Mouse (Mus musculus) spleen, adult 2 months (tissue): Measurements from ENCODE around the gene Vmn2r20. TPM values are rescaled to one million over a fixed set of nuclear protein-coding genes. Genes with fewer than 3 reads are reported as not detected.
"Not testable (repeated sequence)": the region's sequence is repeated elsewhere in the genome, so short reads cannot be mapped to it uniquely, and the experiment has no call there.

Experiments
- DNase-seq, 2 experiments: peaks; one replicate each; pipeline versions ENCODE4 v3.0.0 to v3.0.0-alpha.2; 2012 to 2021; ENCODE audit warnings: low spot score in 2 of 2, low read depth in 1 of 2
- H3K27ac ChIP-seq: fragments of 200-500 bp; 2 replicates; pipeline ENCODE4 v1.5.1; 2012; ENCODE audit warnings: low read length, inconsistent platforms; ENCODE audit not compliant: insufficient read depth
- H3K27me3 ChIP-seq: fragments of 200-500 bp; 2 replicates; pipeline ENCODE4 v1.6.1; 2012; ENCODE audit warnings: mild to moderate bottlenecking, moderate library complexity, low read length, inconsistent platforms; ENCODE audit not compliant: control insufficient read depth, insufficient read depth
- H3K36me3 ChIP-seq: fragments of 200-500 bp; 2 replicates; pipeline ENCODE4 v1.6.1; 2012; ENCODE audit warnings: mild to moderate bottlenecking, low read length, inconsistent platforms; ENCODE audit not compliant: control insufficient read depth, insufficient read depth
- H3K4me1 ChIP-seq: fragments of 200-500 bp; 2 replicates; pipeline ENCODE4 v1.6.1; 2011; ENCODE audit warnings: inconsistent platforms; ENCODE audit not compliant: control insufficient read depth, insufficient read depth, insufficient read length
- H3K4me3 ChIP-seq: fragments of 200-500 bp; 2 replicates; pipeline ENCODE4 v1.5.1; 2011; ENCODE audit warnings: mild to moderate bottlenecking, inconsistent platforms; ENCODE audit not compliant: insufficient read depth, insufficient read length; ENCODE audit errors: extremely low read depth
- CTCF ChIP-seq: fragments of 200-500 bp; IDR thresholded peaks from 2 replicates; pipeline ENCODE4 v1.5.1; 2011; ENCODE audit warnings: mild to moderate bottlenecking, inconsistent platforms; ENCODE audit not compliant: insufficient read depth, insufficient read length, insufficient replicate concordance; ENCODE audit errors: extremely low read depth
- POLR2A ChIP-seq: fragments of 200-500 bp; IDR thresholded peaks from 2 replicates; pipeline ENCODE4 v1.6.1; 2011; ENCODE audit warnings: low read depth, low read length, inconsistent platforms
- WGBS: fragments of 180-500 bp; shearing (Covaris S2); methylation state at CpG from one replicate; pipeline ENCODE4 v1.1.7; 2018; 5-methylcytosine and 5-hydroxymethylcytosine counted together
- polyA plus RNA-seq: library from polyadenylated mRNA; depleted of rRNA; stranded (reverse); fragments of >200 nt; gene quantifications from 2 replicates; pipeline ENCODE4 v1.2.3, GENCODE M21; 2012; rRNA removed

Vmn2r20 gene
- polyA plus RNA-seq = not detected in 2 replicates

DNA sequence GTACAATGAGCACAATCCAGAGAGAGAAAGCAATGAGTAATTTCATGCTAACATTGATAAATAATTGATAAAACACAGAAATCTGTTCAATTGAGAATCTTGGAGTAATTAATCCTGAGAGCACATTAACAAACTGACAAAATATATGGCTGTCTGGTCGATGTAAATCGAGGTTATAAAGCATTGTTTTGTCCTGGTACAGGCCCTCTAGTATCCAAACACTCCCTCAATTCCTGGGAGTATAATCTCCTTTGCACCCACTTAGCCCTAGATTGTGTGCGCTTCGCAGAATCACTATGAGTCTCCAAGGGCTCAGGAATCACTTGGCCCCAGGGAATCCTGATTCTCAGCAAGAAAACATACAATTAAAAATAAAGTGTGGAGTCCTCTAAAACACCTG is at the start of gene Vmn2r20:
Vmn2r20 (minus strand) TSS at position 101 of the 400 bp plus-strand sequence.
- H3K27me3 ChIP-seq, H3K36me3 ChIP-seq, H3K4me3 ChIP-seq, H3K27ac ChIP-seq, H3K4me1 ChIP-seq, DNase-seq: not testable (repeated sequence)
- no CpG with 5 or more reads among the region's 4 CpGs for WGBS

DNA sequence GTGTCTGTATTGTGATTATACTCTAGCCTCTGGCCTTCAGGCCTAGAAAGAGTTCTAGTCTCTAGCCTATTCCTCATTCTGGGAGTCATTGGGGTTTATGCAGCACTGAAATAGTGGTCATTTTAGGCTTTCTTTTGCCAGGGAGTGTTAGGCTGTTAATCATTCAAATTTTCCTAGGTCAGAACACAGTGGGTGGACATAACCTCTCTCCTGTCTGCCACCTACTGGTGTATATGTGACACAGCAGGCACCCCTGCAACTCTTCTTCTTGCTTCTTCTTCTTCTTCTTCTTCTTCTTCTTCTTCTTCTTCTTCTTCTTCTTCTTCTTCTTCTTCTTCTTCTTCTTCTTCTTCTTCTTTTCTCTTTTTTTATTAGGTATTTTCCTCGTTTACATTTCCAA is 6.5 kb upstream of the Vmn2r20 start:
- WGBS = no CpG with 5 or more reads among the region's 1 CpGs
- H3K27me3 ChIP-seq, H3K36me3 ChIP-seq, DNase-seq, H3K4me1 ChIP-seq, H3K4me3 ChIP-seq, H3K27ac ChIP-seq: not testable (repeated sequence)

DNA sequence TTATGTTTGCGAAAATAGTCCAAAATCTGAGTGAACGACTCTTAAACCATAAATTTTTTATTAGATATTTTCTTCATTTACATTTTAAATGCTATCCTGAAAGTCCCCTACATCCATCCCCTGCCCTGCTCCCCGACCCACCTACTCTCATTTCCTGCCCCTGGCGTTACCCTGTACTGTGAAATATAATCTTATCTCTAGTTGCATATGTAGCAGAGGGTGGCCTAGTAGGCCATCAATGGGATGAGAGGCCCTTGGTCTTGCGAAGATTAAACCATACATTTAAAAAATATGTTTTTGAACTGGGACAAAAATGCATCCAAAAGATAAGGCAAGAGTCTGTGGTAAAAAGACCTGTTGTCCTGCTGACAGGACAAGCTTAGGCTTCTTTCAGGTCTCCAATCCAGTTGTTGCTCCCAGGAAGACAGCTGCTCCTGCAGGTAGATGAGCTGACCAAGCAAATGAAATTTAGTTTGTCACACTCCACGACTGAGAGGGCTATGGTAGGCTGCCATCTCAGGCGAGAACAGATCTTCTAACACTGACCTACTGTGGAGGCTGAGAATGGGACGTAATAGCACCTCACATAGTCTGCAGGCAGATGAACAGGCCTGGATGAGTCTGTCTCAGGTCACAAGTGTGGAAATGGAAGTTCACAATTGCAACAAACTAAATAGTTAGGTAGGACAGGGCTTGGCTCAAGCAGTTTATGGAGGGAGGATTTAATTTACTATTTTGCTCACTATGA is 10.8 kb downstream of the Vmn2r20 start:
- H3K27ac ChIP-seq, H3K4me1 ChIP-seq, H3K27me3 ChIP-seq, DNase-seq, H3K4me3 ChIP-seq, H3K36me3 ChIP-seq: not testable (repeated sequence)
- WGBS = no CpG with 5 or more reads among the region's 8 CpGs

GRCm38 (mm10) chr6:123388824-123389223 is 29.1 kb downstream of the Vmn2r20 start:
- H3K27ac ChIP-seq, H3K36me3 ChIP-seq, DNase-seq, H3K4me1 ChIP-seq, H3K27me3 ChIP-seq, H3K4me3 ChIP-seq: not testable (repeated sequence)

DNA sequence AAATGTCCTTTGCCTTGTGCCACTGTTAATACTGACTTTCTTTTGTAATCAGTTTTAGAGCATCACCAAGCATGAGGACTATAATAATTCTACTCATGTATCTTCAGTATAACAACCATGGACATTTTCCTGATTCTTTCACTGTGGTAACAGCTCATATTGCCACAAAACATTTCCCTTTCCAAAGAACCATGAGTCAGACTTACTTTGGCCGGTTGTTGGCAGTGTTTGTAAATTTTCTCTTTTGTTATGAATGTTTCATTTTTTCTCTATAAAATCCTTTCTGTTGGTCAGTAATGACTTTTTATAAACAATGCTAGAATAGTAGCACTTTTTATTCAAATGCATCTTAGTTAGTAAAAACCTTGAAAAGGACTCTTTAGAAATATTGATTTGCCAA is 71.8 kb downstream of the Vmn2r20 start:
- Histone ChIP-seq H3K4me1 (no peaks in the 10 kb centered on the region), H3K27ac (no peak overlapping the region), H3K27me3 (no peaks in the 10 kb centered on the region), H3K4me3 (no peak overlapping the region), H3K36me3 (no peaks in the 10 kb centered on the region)
- whole genome bisulfite sequencing = 90% methylated on average over 1 of the region's 1 CpGs
- no peak for DNase-seq
- TF ChIP-seq POLR2A = no peak
- TF ChIP-seq CTCF = no peak

- Histone ChIP-seq H3K27ac (no peak overlapping the region), H3K36me3 (no peaks in the 10 kb centered on the region), H3K27me3 (no peaks in the 10 kb centered on the region), H3K4me3 (no peak overlapping the region), H3K4me1 (no peaks in the 10 kb centered on the region)
- TF ChIP-seq CTCF = no peak
- TF ChIP-seq POLR2A = no peak
- no peak for DNase-seq
Observed at GRCm38 (mm10) chr6:123340093-123340492, 77.8 kb downstream of the Vmn2r20 start.

DNA sequence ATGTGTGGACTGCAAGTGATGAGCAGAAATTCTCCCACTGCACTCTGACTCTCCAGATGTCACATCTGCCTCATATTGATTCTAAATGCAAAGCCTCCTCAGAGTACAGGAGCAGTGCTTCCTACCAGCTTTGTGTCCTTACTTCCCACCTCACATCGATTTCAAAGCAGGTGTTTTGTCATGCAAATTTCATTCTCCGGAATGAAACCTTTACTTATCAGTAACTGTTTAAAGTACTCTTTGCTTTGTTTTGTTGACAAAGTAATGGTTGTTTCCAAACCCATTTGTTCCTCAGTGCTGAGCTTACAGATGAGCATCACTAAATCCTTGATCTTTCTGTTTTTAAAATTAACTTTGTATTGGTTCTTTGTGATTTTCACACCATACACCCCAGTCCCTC is 85.4 kb downstream of the Vmn2r20 start:
- DNase-seq = no peak
- 72% methylated on average over 2 of the region's 2 CpGs for WGBS
- TF ChIP-seq CTCF (no peak), POLR2A (no peak)
- no peaks in the 10 kb centered on the region for H3K4me1 ChIP-seq
- H3K27ac ChIP-seq = no peak overlapping the region
- H3K36me3 ChIP-seq = no peaks in the 10 kb centered on the region
- H3K4me3 ChIP-seq = no peak overlapping the region
- H3K27me3 ChIP-seq = no peaks in the 10 kb centered on the region

Other genes starting within 250 kb of the Vmn2r20 start
- gene Clec4b2, start 245.2 kb downstream of the Vmn2r20 start, polyA plus RNA-seq = 0.12 and 0.36 TPM in 2 replicates
- 10.5 and 18.2 TPM in 2 replicates for gene Clec4n, start 188.3 kb downstream of the Vmn2r20 start, polyA plus RNA-seq
- gene Clec4d, start 156.0 kb downstream of the Vmn2r20 start, polyA plus RNA-seq = 0.88 and 1.0 TPM in 2 replicates
- gene Clec4e, start 128.2 kb downstream of the Vmn2r20 start, polyA plus RNA-seq = 0.23 and 0.33 TPM in 2 replicates
- gene Vmn2r19, start 109.8 kb downstream of the Vmn2r20 start, polyA plus RNA-seq = not detected in 2 replicates
- gene Vmn2r21, start 115.3 kb upstream of the Vmn2r20 start, polyA plus RNA-seq = not detected in 2 replicates
- not detected in 2 replicates for gene Vmn2r22, start 232.6 kb upstream of the Vmn2r20 start, polyA plus RNA-seq